Mouse (Mus musculus): ENCODE data around the gene Ankub1. TPM values are rescaled to one million over a fixed set of nuclear protein-coding genes. Genes with fewer than 3 reads are reported as not detected.

Gene Ankub1
- total and polyA plus RNA-seq, 3 experiments = 0.05 TPM; not detected in 2

GRCm38 (mm10) chr3:57626954-57627513 lies 65.6 kb downstream of the Ankub1 start:
- no peaks in the 10 kb centered on the region for H3K36me3 ChIP-seq (replicated peaks)
- H3K27me3 ChIP-seq (ENCODE audit: insufficient read depth, low read length) = no peaks in the 10 kb centered on the region
- no peaks in the 10 kb centered on the region for H3K4me1 ChIP-seq (ENCODE audit: insufficient read depth, low read depth, low read length)
- no peak for DNase-seq (ENCODE audit: low spot score)
- TF ChIP-seq TAL1 (conservative IDR thresholded peaks at IDR 0.05; ENCODE audit: low read depth, low read length) = no peak
- TF ChIP-seq GATA2 (IDR thresholded peaks at IDR 0.05; ENCODE audit: borderline replicate concordance, low read depth, low read length) = no peak
- no peak for TF ChIP-seq GATA1 (IDR thresholded peaks at IDR 0.05; ENCODE audit: borderline replicate concordance, low read length)
- no peak for TF ChIP-seq CTCF (IDR thresholded peaks at IDR 0.05; ENCODE audit: low read depth, low read length)
- TF ChIP-seq POLR2AphosphoS5 (IDR thresholded peaks at IDR 0.05; ENCODE audit: insufficient replicate concordance, low read depth, low read length) = no peak
- no peak; the same call in 1 of the 2 replicates for ATAC-seq (ENCODE audit: extremely low read depth, insufficient number of reproducible peaks, low FRiP score, poor library complexity, severe bottlenecking)
- no peaks in the 10 kb centered on the region for H3K9me3 ChIP-seq (replicated peaks)
- no peak overlapping the region for H3K4me3 ChIP-seq (ENCODE audit: low read depth, low read length)

- Histone ChIP-seq H3K27me3 (ENCODE audit: insufficient read depth, low read length) (no peaks in the 10 kb centered on the region), H3K9me3 (replicated peaks) (no peaks in the 10 kb centered on the region), H3K4me3 (ENCODE audit: low read depth, low read length) (no peak overlapping the region), H3K4me1 (ENCODE audit: insufficient read depth, low read depth, low read length) (no peaks in the 10 kb centered on the region), H3K36me3 (replicated peaks) (no peaks in the 10 kb centered on the region)
- peak; percentile 6 for DNase-seq (ENCODE audit: low spot score)
- peak; percentile 54; the same call in 1 of the 2 replicates for ATAC-seq (ENCODE audit: extremely low read depth, insufficient number of reproducible peaks, low FRiP score, poor library complexity, severe bottlenecking)
- TF ChIP-seq CTCF (IDR thresholded peaks at IDR 0.05; ENCODE audit: low read depth, low read length) (peak; percentile 73), GATA1 (IDR thresholded peaks at IDR 0.05; ENCODE audit: borderline replicate concordance, low read length) (no peak)
These were observed 67.2 kb downstream of the Ankub1 start for GRCm38 (mm10) chr3:57625275-57625997.

- no peak overlapping the region for H3K4me3 ChIP-seq (ENCODE audit: low read depth, low read length)
These were observed 72.9 kb downstream of the Ankub1 start for GRCm38 (mm10) chr3:57619718-57620117.

GRCm38 (mm10) chr3:57615652-57616051 lies 76.9 kb downstream of the Ankub1 start:
- TF ChIP-seq POLR2AphosphoS5 (IDR thresholded peaks at IDR 0.05; ENCODE audit: insufficient replicate concordance, low read depth, low read length) = no peak
- no peak for TF ChIP-seq GATA2 (IDR thresholded peaks at IDR 0.05; ENCODE audit: borderline replicate concordance, low read depth, low read length)
- no peak for TF ChIP-seq TAL1 (conservative IDR thresholded peaks at IDR 0.05; ENCODE audit: low read depth, low read length)
- TF ChIP-seq CTCF (IDR thresholded peaks at IDR 0.05; ENCODE audit: low read depth, low read length) = no peak
- TF ChIP-seq GATA1 (IDR thresholded peaks at IDR 0.05; ENCODE audit: borderline replicate concordance, low read length) = no peak
- DNase-seq (ENCODE audit: low spot score) = no peak
- no peaks in the 10 kb centered on the region for H3K27me3 ChIP-seq (ENCODE audit: insufficient read depth, low read length)
- no peaks in the 10 kb centered on the region for H3K9me3 ChIP-seq (replicated peaks)
- no peaks in the 10 kb centered on the region for H3K36me3 ChIP-seq (replicated peaks)
- no peak overlapping the region for H3K4me3 ChIP-seq (ENCODE audit: low read depth, low read length)
- no peak for ATAC-seq (ENCODE audit: extremely low read depth, insufficient number of reproducible peaks, low FRiP score, poor library complexity, severe bottlenecking)
- no peaks in the 10 kb centered on the region for H3K4me1 ChIP-seq (ENCODE audit: insufficient read depth, low read depth, low read length)

More at GRCm38 (mm10) chr3:57619718-57620117, 72.9 kb downstream of the Ankub1 start:
- H3K36me3 ChIP-seq (replicated peaks) = no peaks in the 10 kb centered on the region
- no peaks in the 10 kb centered on the region for H3K9me3 ChIP-seq (replicated peaks)
- H3K27me3 ChIP-seq (ENCODE audit: insufficient read depth, low read length) = no peaks in the 10 kb centered on the region
- DNase-seq (ENCODE audit: low spot score) (no peak), ATAC-seq (ENCODE audit: extremely low read depth, insufficient number of reproducible peaks, low FRiP score, poor library complexity, severe bottlenecking) (no peak)
- TF ChIP-seq GATA1 (IDR thresholded peaks at IDR 0.05; ENCODE audit: borderline replicate concordance, low read length) (no peak), GATA2 (IDR thresholded peaks at IDR 0.05; ENCODE audit: borderline replicate concordance, low read depth, low read length) (no peak), CTCF (IDR thresholded peaks at IDR 0.05; ENCODE audit: low read depth, low read length) (no peak), TAL1 (conservative IDR thresholded peaks at IDR 0.05; ENCODE audit: low read depth, low read length) (no peak), POLR2AphosphoS5 (IDR thresholded peaks at IDR 0.05; ENCODE audit: insufficient replicate concordance, low read depth, low read length) (no peak)
- H3K4me1 ChIP-seq (ENCODE audit: insufficient read depth, low read depth, low read length) = no peaks in the 10 kb centered on the region

- no peak for TF ChIP-seq GATA1 (IDR thresholded peaks at IDR 0.05; ENCODE audit: borderline replicate concordance, low read length)
- no peak for TF ChIP-seq CTCF (IDR thresholded peaks at IDR 0.05; ENCODE audit: low read depth, low read length)
- TF ChIP-seq GATA2 (IDR thresholded peaks at IDR 0.05; ENCODE audit: borderline replicate concordance, low read depth, low read length) = no peak
- no peak for TF ChIP-seq TAL1 (conservative IDR thresholded peaks at IDR 0.05; ENCODE audit: low read depth, low read length)
- TF ChIP-seq POLR2AphosphoS5 (IDR thresholded peaks at IDR 0.05; ENCODE audit: insufficient replicate concordance, low read depth, low read length) = no peak
- ATAC-seq (ENCODE audit: extremely low read depth, insufficient number of reproducible peaks, low FRiP score, poor library complexity, severe bottlenecking) (no peak), DNase-seq (ENCODE audit: low spot score) (no peak)
- Histone ChIP-seq H3K36me3 (replicated peaks) (no peaks in the 10 kb centered on the region), H3K27me3 (ENCODE audit: insufficient read depth, low read length) (no peaks in the 10 kb centered on the region), H3K4me1 (ENCODE audit: insufficient read depth, low read depth, low read length) (no peaks in the 10 kb centered on the region), H3K9me3 (replicated peaks) (no peaks in the 10 kb centered on the region), H3K4me3 (ENCODE audit: low read depth, low read length) (no peak overlapping the region)
These were observed 80.1 kb downstream of the Ankub1 start for GRCm38 (mm10) chr3:57612430-57612997.

GRCm38 (mm10) chr3:57611776-57612175 lies 80.8 kb downstream of the Ankub1 start:
- no peak for DNase-seq (ENCODE audit: low spot score)
- Histone ChIP-seq H3K36me3 (replicated peaks) (no peaks in the 10 kb centered on the region), H3K4me1 (ENCODE audit: insufficient read depth, low read depth, low read length) (no peaks in the 10 kb centered on the region), H3K9me3 (replicated peaks) (no peaks in the 10 kb centered on the region), H3K27me3 (ENCODE audit: insufficient read depth, low read length) (no peaks in the 10 kb centered on the region), H3K4me3 (ENCODE audit: low read depth, low read length) (no peak overlapping the region)
- ATAC-seq (ENCODE audit: extremely low read depth, insufficient number of reproducible peaks, low FRiP score, poor library complexity, severe bottlenecking) = no peak
- TF ChIP-seq POLR2AphosphoS5 (IDR thresholded peaks at IDR 0.05; ENCODE audit: insufficient replicate concordance, low read depth, low read length) (no peak), TAL1 (conservative IDR thresholded peaks at IDR 0.05; ENCODE audit: low read depth, low read length) (no peak), CTCF (IDR thresholded peaks at IDR 0.05; ENCODE audit: low read depth, low read length) (no peak), GATA2 (IDR thresholded peaks at IDR 0.05; ENCODE audit: borderline replicate concordance, low read depth, low read length) (no peak), GATA1 (IDR thresholded peaks at IDR 0.05; ENCODE audit: borderline replicate concordance, low read length) (no peak)

Other genes starting within 250 kb of the Ankub1 start
- not detected in 2 replicates for gene Wwtr1, start 116.9 kb downstream of the Ankub1 start, total RNA-seq (2014; fragmentation: Nextera tagmentation)
- gene Wwtr1, start 116.9 kb downstream of the Ankub1 start, total RNA-seq (2017) = 0.05 and 0.06 TPM in 2 replicates
- not detected in 2 replicates for gene Wwtr1, start 116.9 kb downstream of the Ankub1 start, polyA plus RNA-seq (2012)
- 15.4 and 20.2 TPM in 2 replicates for gene Commd2, start 41.1 kb downstream of the Ankub1 start, total RNA-seq (2014; fragmentation: Nextera tagmentation)
- 28.3 and 35.6 TPM in 2 replicates for gene Commd2, start 41.1 kb downstream of the Ankub1 start, total RNA-seq (2017)
- gene Commd2, start 41.1 kb downstream of the Ankub1 start, polyA plus RNA-seq (2012) = 30.9 and 33.0 TPM in 2 replicates
- 23.7 and 30.1 TPM in 2 replicates for gene Rnf13, start 43.3 kb upstream of the Ankub1 start, total RNA-seq (2014; fragmentation: Nextera tagmentation)
- gene Rnf13, start 43.3 kb upstream of the Ankub1 start, total RNA-seq (2017) = 16.8 and 19.6 TPM in 2 replicates
- gene Rnf13, start 43.3 kb upstream of the Ankub1 start, polyA plus RNA-seq (2012) = 0.09 and 0.21 TPM in 2 replicates
- not detected in 2 replicates for gene Pfn2, start 155.3 kb upstream of the Ankub1 start, total RNA-seq (2014; fragmentation: Nextera tagmentation)
- 0.06 TPM in 1 of 2 replicates, not detected in the other for gene Pfn2, start 155.3 kb upstream of the Ankub1 start, total RNA-seq (2017)
- not detected in 2 replicates for gene Pfn2, start 155.3 kb upstream of the Ankub1 start, polyA plus RNA-seq (2012)